Mouse (Mus musculus): ENCODE results near the gene Dusp18.

The Dusp18 gene

DNA sequence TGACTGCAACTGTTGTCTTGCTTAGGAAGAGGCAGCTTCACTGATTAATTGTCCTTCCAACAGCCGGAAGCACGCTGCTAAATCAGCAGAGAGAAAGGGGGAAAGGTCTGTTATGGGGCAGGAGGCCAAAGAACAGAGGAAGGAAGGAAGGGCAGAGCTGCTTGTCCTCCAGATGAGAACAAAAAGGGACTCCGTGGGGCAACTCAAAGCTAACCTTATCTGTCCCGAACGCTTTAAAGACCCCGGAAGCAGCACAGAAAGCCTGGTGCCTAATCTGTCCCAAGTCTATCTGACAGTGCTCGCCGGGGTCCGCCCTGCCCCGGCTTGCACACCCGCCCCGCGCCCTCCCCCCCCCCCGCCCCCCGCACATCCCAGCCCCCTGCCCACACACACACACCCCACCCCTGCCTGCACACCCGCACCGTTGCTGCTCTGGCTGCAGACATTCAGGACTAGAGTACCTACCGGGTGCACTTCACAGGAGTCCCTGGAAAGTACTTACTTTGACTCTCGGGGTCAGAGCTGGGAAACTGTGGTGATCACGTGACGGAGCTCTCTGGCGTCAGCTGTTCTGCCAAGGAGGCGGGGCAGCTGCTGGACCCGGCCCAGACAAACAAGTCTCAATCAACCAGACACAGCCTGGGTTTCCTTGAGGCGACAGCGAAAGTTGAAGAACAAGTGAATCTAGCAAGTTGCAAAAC, 36.6 kb downstream of the Dusp18 start, which contains the start of gene Tcn2:
TSS of gene Tcn2 (minus strand) at position 649 of the 701 bp plus-strand sequence.
- peak; percentile 67 for DNase-seq

DNA sequence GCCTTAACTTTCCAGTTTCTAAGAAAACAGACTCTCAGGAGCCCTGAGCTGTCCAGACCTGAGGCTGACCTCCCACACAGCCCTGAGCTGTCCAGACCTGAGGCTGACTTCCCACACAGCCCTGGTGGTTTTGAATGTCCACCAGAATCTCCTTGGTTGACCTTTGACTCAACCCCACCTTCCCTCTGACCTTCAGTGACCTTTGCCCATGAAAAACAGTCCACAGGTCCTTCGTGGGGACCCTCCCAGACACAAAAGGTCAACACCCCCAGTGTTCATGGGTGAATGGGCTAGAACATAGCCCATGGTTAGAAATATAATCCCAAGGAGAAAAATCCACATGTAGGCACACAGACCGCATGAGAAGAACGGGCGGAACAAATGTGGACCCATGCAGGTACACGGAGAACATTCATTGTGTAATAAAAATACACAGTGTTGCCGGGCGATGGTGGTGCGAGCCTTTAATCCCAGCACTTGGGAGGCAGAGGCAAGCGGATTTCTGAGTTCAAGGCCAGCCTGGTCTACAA, 38.8 kb downstream of the Dusp18 start:
- no peak for DNase-seq

DNA sequence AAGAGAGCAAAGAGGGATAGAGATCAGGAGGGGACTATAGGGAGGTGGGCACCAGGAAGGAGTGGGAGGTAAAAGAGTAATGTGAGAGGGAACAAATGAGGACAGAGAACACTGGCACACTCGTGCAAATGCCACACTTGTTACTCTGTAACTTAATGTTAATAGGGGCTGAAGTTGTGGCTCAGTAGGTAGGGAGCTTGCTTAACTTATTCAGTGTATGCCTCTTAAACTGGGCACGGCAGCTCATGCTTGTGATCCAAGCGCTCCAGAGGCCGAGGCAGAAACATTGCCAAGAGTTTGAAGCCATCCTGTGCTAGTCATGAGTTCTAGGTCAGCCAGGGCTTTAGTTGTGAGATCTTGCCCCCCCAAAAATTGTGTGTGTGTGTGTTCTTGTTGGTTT, 40.1 kb downstream of the Dusp18 start:
- no peak for DNase-seq

DNA sequence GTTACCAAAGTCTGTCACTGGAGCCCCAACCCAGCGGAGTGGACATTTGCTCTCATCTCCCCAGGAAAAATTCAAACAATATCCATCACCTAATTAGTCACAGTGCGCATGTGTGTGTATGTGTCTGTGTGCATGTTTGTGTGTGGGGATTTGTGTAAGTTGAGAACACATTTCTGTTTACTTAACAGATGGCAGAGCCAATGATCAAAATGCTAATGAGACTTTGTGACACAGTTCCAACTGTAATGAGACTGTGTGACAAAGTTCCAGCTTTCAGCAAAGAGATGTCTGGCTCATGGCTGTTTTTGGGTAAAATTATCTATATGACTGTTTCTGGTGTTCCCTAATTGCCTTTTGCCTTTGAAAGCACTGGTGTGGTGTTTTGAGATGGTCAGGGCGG, 41.3 kb downstream of the Dusp18 start:
- no peak for DNase-seq

DNA sequence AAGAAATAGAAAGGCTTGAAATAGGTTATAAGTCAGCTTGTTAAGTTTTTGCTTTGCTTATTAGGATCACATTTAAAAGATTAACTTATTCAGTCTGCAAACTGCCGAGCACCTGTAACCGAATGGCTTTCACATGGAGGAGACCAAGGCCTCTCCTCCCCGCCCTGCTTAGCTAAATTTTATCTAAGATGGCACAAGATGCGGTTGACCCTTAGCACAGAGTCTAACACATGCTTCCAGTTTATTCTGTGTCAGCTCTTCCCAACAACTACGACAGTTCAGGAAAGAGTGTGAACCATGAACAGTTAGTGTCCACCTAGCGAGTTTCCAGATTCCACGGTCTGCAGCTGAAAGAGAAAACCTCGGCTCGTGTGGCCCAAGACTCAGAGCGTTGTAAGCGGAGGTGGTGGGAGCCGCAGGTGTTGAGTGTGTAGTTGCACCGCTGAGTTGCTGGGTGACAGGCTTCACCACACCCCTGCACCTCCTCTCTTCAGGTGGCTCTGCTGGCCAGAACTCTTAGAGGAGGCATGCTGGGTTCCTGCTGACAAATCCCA, 42.4 kb downstream of the Dusp18 start:
- DNase-seq, result no peak

DNA sequence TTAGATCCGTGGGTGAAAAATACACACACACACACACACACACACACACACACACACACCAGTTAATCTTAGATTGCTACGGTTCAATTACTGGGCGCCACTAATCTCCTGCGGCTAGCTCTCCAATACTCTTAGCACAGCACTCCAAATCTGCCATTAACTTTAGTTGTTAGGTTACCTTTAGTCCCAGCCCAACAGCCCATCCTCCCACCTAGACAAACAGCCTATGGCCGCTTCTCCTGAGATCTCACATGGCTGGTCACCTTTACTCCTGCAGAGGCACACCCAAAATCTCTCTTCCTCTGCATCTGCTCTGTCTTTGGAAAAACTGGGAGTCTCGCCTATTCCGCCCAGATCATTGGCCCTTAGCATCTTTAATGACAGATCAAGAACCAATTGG, 46.3 kb downstream of the Dusp18 start:
- DNase-seq, result no peak

DNA sequence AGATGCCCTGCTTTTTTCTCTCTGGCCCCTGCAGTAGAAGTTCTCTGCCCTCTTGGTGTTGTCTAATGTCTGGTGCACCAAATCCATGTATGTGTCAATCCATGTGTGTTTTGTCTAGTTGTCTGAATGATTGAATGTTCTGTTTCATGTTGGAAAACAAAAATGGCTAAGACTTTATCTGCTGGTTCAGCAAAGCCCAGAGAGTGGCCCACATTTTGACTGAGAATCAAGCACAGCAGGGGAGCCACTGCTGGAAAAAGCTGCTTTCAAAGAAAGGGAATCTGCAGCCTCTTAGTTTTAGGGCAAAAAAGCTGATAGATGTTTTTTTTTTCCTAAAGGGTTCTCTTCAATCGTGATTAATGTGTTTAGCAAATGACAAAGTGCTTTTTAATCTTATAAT, 51.3 kb downstream of the Dusp18 start:
- DNase-seq, result no peak

All from thymus, postnatal 25 days (tissue).